Mouse (Mus musculus): ENCODE data around the gene Cyp2f2. TPM values are rescaled to one million over a fixed set of nuclear protein-coding genes. Genes with fewer than 3 reads are reported as not detected.

Gene Cyp2f2
- polyA plus RNA-seq, 1 experiment from 2014 or later: 8.0 TPM

- Histone ChIP-seq H3K9ac (peak overlapping the region; percentile 87), H3K27ac (peak overlapping the region; percentile 97), H3K4me1 (peaks cover 52% of the 10 kb centered on the region), H3K9me3 (no peaks in the 10 kb centered on the region), H3K27me3 (no peaks in the 10 kb centered on the region), H3K4me3 (peak overlapping the region; percentile 74), H3K36me3 (peaks cover 43% of the 10 kb centered on the region), H3K4me2 (peak overlapping the region; percentile 80)
- ATAC-seq (ENCODE audit: insufficient number of reproducible peaks, insufficient read depth, low FRiP score, low TSS enrichment, low read depth): peak; percentile 72
- WGBS: 1% methylated on average over 43 of the region's 43 CpGs
Observed at GRCm38 (mm10) chr7:27166229-27166613, 46.5 kb downstream of the Cyp2f2 start.

DNA sequence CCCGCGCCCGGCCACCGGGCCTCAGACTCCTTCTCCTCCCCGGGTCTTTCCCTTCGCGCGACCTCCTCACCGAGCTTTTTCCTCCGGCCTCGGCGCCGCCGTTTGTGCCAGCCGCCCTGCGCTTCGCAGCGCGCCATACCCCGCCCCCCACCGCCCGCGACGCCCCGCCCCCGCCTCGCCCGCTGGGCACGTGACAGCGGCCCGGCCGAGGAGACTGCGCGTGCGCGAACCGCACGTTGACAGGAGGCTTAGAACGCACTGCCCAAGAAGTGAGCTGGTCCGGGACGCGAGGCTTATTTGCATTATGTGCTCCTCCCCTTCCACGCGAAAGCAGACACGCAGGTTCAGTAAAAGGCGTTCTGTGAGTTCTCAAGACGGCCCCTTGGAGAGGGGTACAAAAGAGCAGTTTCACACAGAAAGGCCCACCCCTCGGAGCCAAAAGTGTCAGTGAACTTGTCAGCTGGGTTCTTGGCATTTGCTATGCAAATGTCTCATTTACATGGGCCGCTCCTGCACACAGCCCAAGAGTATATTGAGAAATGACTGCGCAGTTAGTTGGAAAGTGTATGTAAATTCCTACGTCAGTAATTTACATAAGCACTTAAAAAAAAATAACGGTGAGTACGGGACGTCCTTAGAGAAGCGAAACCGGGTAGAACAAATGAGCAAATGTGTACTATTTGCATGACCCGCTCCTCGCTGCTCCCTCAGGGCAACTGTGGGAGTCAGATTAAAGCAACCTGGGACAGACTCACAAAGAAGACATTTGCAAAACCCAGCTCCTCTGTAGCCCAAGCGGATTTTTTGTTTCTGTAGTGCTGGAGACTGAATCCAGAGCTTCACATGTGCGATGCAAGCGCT lies 47.1 kb downstream of the Cyp2f2 start, which contains the start of gene Egln2:
TSS of gene Egln2 (minus strand) at position 189 of the 861 bp plus-strand sequence.
- H3K4me3 ChIP-seq: peak within 1 kb of the TSS; percentile 74
- H3K9me3 ChIP-seq: no peaks in the 10 kb centered on the region
- peak within 1 kb of the TSS; percentile 97 for H3K27ac ChIP-seq
- peak within 1 kb of the TSS; percentile 87 for H3K9ac ChIP-seq
- peak within 1 kb of the TSS; percentile 80 for H3K4me2 ChIP-seq
- peaks cover 44% of the 10 kb centered on the region for H3K36me3 ChIP-seq
- peaks cover 48% of the 10 kb centered on the region for H3K4me1 ChIP-seq
- peak; percentile 77 for ATAC-seq (ENCODE audit: insufficient number of reproducible peaks, insufficient read depth, low FRiP score, low TSS enrichment, low read depth)
- H3K27me3 ChIP-seq: no peaks in the 10 kb centered on the region
- WGBS: 1% methylated on average over 61 of the region's 61 CpGs

- ATAC-seq (ENCODE audit: insufficient number of reproducible peaks, insufficient read depth, low FRiP score, low TSS enrichment, low read depth): no peak
- no peaks in the 10 kb centered on the region for H3K27me3 ChIP-seq
- peak overlapping the region; percentile 87 for H3K9ac ChIP-seq
- peak overlapping the region; percentile 80 for H3K4me2 ChIP-seq
- peaks cover 47% of the 10 kb centered on the region for H3K36me3 ChIP-seq
- no peaks in the 10 kb centered on the region for H3K9me3 ChIP-seq
- H3K4me3 ChIP-seq: peak overlapping the region; percentile 74
- peak overlapping the region; percentile 97 for H3K27ac ChIP-seq
- H3K4me1 ChIP-seq: peaks cover 42% of the 10 kb centered on the region
- WGBS: 73% methylated on average over 11 of the region's 11 CpGs
Observed at GRCm38 (mm10) chr7:27167475-27168094, 47.9 kb downstream of the Cyp2f2 start.

DNA sequence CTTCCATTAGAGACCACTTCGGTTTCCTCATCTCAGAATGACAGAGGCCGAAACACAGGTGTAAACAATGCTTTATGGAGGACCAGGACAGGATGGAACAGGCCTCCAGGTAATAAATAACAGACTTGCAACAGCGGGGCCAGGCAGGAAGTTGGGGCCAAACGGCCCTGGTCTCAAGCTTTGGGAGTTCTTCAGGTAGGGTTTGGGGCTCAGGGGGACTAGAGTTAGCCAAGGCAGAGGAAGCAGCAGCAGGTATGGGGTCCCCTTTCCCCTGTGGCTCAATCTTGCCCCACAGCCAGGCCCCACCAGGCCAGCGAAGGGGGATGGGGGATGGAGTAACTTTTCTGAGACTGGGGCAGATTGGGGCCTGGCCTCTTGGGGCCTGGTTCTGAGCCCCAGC lies 48.7 kb downstream of the Cyp2f2 start:
- WGBS: 88% methylated on average over 5 of the region's 5 CpGs
- no peak overlapping the region for H3K4me2 ChIP-seq
- no peaks in the 10 kb centered on the region for H3K27me3 ChIP-seq
- no peak overlapping the region for H3K9ac ChIP-seq
- H3K27ac ChIP-seq: no peak overlapping the region
- H3K36me3 ChIP-seq: peaks cover 47% of the 10 kb centered on the region
- H3K4me3 ChIP-seq: no peak overlapping the region
- no peak for ATAC-seq (ENCODE audit: insufficient number of reproducible peaks, insufficient read depth, low FRiP score, low TSS enrichment, low read depth)
- no peaks in the 10 kb centered on the region for H3K9me3 ChIP-seq
- peaks cover 34% of the 10 kb centered on the region for H3K4me1 ChIP-seq

GRCm38 (mm10) chr7:27170981-27171380 lies 51.3 kb downstream of the Cyp2f2 start:
- H3K4me3 ChIP-seq: no peak overlapping the region
- H3K4me2 ChIP-seq: no peak overlapping the region
- peaks cover 11% of the 10 kb centered on the region for H3K4me1 ChIP-seq
- H3K27me3 ChIP-seq: no peaks in the 10 kb centered on the region
- H3K9ac ChIP-seq: 0 out of 2 replicates have a peak overlapping the region, but pooled peaks have one; percentile 21
- H3K27ac ChIP-seq: no peak overlapping the region
- 93% methylated on average over 3 of the region's 3 CpGs for WGBS
- no peaks in the 10 kb centered on the region for H3K9me3 ChIP-seq
- H3K36me3 ChIP-seq: peaks cover 49% of the 10 kb centered on the region
- ATAC-seq (ENCODE audit: insufficient number of reproducible peaks, insufficient read depth, low FRiP score, low TSS enrichment, low read depth): no peak

GRCm38 (mm10) chr7:27174496-27174895 lies 54.8 kb downstream of the Cyp2f2 start:
- no peak for ATAC-seq (ENCODE audit: insufficient number of reproducible peaks, insufficient read depth, low FRiP score, low TSS enrichment, low read depth)
- Histone ChIP-seq H3K9me3 (no peaks in the 10 kb centered on the region), H3K27ac (no peak overlapping the region), H3K4me1 (peaks cover 7% of the 10 kb centered on the region; the same call in 1 of the 2 replicates), H3K36me3 (peaks cover 49% of the 10 kb centered on the region), H3K4me2 (no peak overlapping the region), H3K4me3 (no peak overlapping the region), H3K9ac (peak overlapping the region; percentile 44), H3K27me3 (no peaks in the 10 kb centered on the region)
- 94% methylated on average over 15 of the region's 15 CpGs for WGBS

- peaks cover 7% of the 10 kb centered on the region; the same call in 1 of the 2 replicates for H3K4me1 ChIP-seq
- WGBS: 94% methylated on average over 7 of the region's 7 CpGs
- no peak overlapping the region for H3K4me3 ChIP-seq
- no peaks in the 10 kb centered on the region for H3K9me3 ChIP-seq
- H3K4me2 ChIP-seq: no peak overlapping the region
- H3K27ac ChIP-seq: no peak overlapping the region
- H3K36me3 ChIP-seq: peaks cover 49% of the 10 kb centered on the region
- H3K9ac ChIP-seq: 0 out of 2 replicates have a peak overlapping the region, but pooled peaks have one; percentile 44
- H3K27me3 ChIP-seq: no peaks in the 10 kb centered on the region
- ATAC-seq (ENCODE audit: insufficient number of reproducible peaks, insufficient read depth, low FRiP score, low TSS enrichment, low read depth): no peak
Observed at GRCm38 (mm10) chr7:27174896-27175295, 55.2 kb downstream of the Cyp2f2 start.

- WGBS: 24% methylated on average over 4 of the region's 4 CpGs
- H3K27ac ChIP-seq: peak overlapping the region; percentile 93
- peak overlapping the region; percentile 61 for H3K4me2 ChIP-seq
Observed at GRCm38 (mm10) chr7:27177942-27178323, 58.2 kb downstream of the Cyp2f2 start.

GRCm38 (mm10) chr7:27178324-27179216 lies 58.9 kb downstream of the Cyp2f2 start, which contains the start of gene Rab4b:
Gene Rab4b, minus strand, starts transcription at chr7:27178896.
- H3K4me2 ChIP-seq: peak within 1 kb of the TSS; percentile 61
- peaks cover 25% of the 10 kb centered on the region for H3K36me3 ChIP-seq
- peaks cover 7% of the 10 kb centered on the region; the same call in 1 of the 2 replicates for H3K4me1 ChIP-seq
- H3K4me3 ChIP-seq: peak within 1 kb of the TSS; percentile 70
- under 1% methylated on average over 53 of the region's 53 CpGs for WGBS
- H3K27ac ChIP-seq: peak within 1 kb of the TSS; percentile 93
- ATAC-seq (ENCODE audit: insufficient number of reproducible peaks, insufficient read depth, low FRiP score, low TSS enrichment, low read depth): peak; percentile 99
- H3K27me3 ChIP-seq: no peaks in the 10 kb centered on the region
- no peaks in the 10 kb centered on the region for H3K9me3 ChIP-seq
- H3K9ac ChIP-seq: peak within 1 kb of the TSS; percentile 70

More at GRCm38 (mm10) chr7:27177942-27178323, 58.2 kb downstream of the Cyp2f2 start:
- Histone ChIP-seq H3K4me1 (peaks cover 7% of the 10 kb centered on the region; the same call in 1 of the 2 replicates), H3K27me3 (no peaks in the 10 kb centered on the region), H3K36me3 (peaks cover 25% of the 10 kb centered on the region), H3K9ac (peak overlapping the region; percentile 70), H3K4me3 (peak overlapping the region; percentile 70), H3K9me3 (no peaks in the 10 kb centered on the region)
- no peak for ATAC-seq (ENCODE audit: insufficient number of reproducible peaks, insufficient read depth, low FRiP score, low TSS enrichment, low read depth)

DNA sequence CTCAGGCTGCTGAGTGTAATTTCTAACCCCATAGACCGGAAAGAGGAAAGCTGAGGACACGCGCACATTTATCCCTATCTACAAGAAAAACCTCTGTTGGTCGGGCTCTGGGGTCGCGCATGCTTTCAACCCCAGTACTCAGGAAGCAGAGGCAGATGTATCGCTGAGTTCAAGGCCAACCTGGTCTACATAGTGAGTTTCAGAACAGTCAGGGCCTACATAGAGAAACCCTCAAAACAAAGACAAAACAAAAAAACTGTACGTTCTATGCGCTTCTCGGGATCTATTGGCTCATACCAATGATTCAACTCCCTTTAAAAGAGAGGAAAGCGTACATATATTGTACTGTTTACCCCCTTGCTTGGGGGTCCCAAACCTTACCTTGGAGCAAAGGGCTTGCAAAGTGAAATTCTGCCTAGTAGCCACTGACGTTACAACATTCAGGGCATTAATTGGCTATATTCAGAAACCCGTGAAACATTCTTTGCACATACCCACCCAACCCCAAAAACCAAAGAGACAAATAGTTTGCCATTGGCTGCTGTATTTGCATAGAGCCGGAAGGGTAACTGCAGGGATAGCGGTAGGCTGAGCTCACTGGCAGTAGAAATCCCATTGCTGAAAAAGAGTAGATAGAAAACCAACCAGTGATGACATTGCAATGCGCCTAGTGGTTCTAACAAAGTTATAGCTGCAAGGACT lies 59.7 kb downstream of the Cyp2f2 start:
- peak overlapping the region; percentile 61 for H3K4me2 ChIP-seq
- no peaks in the 10 kb centered on the region for H3K9me3 ChIP-seq
- H3K9ac ChIP-seq: peak overlapping the region; percentile 55
- WGBS: 49% methylated on average over 16 of the region's 16 CpGs
- peak overlapping the region; percentile 70 for H3K4me3 ChIP-seq
- H3K36me3 ChIP-seq: peaks cover 22% of the 10 kb centered on the region
- peak overlapping the region; percentile 93 for H3K27ac ChIP-seq
- H3K4me1 ChIP-seq: peaks cover 7% of the 10 kb centered on the region; the same call in 1 of the 2 replicates
- ATAC-seq (ENCODE audit: insufficient number of reproducible peaks, insufficient read depth, low FRiP score, low TSS enrichment, low read depth): no peak
- no peaks in the 10 kb centered on the region for H3K27me3 ChIP-seq

Data from embryonic facial prominence, embryonic 13.5 days (tissue).